Mouse (Mus musculus) spleen, postnatal 14 days (tissue): Measurements from ENCODE around the gene Asb17.
A peak's percentile ranks its signal among the peaks of the same experiment; 100 is the strongest.
"Not testable (repeated sequence)": the region's sequence is repeated elsewhere in the genome, so short reads cannot be mapped to it uniquely, and the experiment has no call there.

ENCODE experiments used
- DNase-seq, 2 experiments: peaks; one replicate each; pipeline ENCODE4 v3.0.0; 2021 to 2022; ENCODE audit warnings: low spot score in 2 of 2

The Asb17 gene

GRCm38 (mm10) chr3:153844030-153844429 lies at the start of gene Asb17:
TSS of gene Asb17 (plus strand) at chr3:153844209.
- DNase-seq, result no peak

- no peak for DNase-seq
These were observed 46.4 kb upstream of the Asb17 start for GRCm38 (mm10) chr3:153797574-153797973.

DNA sequence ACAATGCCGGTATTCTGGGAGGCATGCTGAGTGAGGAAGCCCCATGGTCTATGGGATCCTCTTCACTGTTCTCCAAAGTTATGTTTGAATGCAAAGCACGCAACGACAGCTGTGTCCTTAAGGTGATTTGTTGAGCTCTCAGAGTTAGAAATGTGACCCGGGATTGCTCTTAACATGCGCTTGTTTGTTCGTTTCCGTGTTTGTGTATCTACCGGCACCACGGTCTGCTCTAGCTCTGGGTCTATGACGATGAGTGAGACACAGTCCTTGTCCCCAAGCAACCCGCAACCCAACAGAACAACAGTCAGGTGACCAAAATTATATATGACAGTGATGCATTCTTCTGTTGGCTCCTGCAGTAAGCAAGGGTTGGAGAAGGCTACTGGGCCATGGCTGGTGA lies 44.4 kb upstream of the Asb17 start:
- no peak for DNase-seq

DNA sequence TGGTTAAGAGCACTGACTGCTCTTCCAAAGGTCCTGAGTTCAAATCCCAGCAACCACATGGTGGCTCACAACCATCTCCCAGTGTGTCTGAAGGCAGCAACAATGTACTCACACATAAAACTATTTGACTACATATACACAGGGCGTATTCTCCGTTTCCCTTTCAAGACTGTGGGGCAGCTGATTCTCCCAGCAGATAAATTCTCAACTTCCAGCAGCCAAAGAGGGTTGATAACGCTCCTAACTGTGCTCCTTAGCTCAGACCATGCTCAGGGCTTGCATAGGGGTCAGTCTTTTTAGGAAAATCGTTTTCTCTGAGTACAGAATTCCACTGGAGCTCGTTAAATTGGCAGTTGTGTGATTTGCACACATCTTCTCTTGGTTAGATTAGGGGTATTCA lies 43.3 kb upstream of the Asb17 start:
- no peak for DNase-seq

DNA sequence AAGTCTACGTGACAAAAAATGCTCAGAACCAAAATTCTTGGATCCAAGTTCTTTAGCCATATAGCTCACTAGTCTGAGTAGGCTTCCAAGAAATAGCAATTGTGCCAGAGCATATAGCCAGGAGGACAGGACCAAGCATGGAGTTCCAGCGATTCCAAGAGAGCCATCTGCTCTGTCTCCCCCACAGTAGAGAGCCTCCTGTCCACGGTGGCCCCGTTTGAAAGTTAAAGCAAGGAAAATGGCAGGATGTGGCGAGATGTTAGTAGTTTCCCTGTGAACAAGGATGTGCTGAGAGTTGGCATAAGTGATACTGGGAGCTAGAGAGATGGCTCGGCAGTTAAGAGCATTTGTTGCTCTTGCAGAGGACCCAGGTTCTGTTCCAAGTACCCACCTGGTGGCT lies 42.5 kb upstream of the Asb17 start:
- DNase-seq, result no peak

DNA sequence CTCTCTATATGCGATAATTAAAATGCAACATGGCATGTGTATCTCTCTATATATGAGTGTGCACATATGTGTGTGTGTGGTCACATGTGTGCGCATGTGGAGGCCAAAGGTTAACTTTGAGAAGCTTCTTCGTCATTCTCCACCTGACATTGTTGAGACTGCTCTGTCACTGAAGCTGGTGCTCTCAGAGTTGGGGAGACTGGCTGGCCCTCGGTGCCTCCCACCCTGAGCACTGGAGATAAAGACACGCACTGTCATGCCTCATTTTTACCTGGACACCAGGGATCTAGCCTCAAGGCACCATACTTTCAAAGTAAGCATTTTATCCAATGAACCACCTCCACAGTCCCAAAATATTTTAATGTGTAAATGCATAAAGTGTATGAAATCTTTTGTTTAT lies 41.4 kb upstream of the Asb17 start:
- DNase-seq, result no peak

DNA sequence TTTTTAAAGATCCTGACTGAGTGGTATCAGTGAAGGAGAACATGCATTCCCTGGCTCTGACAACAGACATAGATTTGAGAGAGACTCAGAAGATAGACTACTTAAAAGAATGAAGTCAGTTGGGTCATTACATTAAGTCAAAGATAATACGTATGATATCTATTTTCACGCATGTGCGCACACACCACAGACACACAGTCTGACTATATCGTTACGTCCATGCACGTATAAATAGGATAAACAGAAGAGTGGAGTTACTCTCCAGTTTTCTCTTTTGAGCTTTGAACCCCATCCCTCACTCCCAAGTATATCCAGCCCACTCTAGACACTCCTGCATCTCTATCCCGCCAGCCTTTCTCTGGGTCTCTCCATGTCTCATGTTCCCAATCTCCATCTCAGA lies 40.0 kb upstream of the Asb17 start:
- DNase-seq, result no peak

DNA sequence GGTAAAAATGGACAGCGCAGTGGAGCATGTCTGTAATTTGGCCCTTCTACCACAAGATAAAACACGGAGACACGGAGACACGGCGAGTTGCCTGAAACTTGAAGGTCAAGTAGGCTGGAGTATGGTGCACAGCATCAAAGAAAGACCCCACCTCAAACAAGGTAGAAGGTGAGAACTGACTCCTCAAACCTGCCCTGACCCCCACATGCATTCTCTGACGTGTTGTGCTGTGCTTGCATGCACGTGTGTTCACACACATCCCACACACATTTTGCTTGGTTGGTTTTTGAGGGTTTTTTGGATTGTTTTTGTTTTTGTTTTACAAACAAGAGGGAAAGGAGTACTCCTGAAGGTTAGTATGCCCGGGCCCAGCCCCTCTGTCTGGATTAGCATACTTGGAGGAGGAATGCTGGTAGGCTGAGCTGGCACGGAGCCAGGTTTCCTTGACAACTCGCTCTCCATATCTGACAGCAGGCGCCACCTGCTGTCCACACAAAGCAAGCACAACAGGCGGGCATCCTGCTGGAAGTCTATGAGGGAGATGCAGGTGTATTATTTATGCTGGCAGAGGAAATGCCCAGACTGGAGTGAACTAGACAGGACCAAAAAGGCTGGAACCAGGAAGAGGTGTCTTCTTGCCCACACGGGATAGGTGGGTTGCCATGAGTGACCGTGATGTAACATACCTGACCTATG lies 37.8 kb upstream of the Asb17 start:
- DNase-seq, result peak; percentile 65 to 76

DNA sequence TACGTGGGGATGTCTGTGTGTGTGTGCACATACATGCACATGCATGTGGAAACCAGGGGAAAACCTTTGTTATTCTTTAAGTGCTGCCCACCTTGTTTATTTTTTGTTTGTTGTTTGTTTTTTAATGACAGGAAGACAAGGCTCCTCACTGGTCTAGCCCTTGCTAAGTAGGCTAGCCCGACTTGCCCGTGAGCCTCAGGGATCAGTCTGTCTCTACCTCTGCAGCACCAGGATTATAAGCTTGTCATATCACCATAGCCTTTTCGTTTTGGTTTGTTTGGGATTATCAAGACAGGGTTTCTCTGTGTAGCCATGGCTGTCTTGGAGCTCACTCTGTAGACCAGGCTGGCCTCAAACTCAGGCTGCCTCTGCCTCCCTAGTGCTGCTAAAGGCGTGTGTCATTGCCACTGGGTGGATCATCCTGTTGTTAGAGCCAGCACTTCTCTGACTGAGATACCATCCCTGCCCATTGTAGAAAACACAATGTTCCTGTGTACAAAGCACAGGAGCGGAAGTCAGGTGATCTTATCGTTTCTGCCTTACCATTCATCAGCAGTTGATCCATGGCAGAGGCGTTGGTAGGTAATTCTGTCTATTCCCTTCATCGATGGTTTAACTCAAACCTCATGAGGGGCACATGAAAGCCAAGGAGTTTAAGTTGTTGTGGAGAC lies 37.1 kb upstream of the Asb17 start:
- DNase-seq, result no peak

DNA sequence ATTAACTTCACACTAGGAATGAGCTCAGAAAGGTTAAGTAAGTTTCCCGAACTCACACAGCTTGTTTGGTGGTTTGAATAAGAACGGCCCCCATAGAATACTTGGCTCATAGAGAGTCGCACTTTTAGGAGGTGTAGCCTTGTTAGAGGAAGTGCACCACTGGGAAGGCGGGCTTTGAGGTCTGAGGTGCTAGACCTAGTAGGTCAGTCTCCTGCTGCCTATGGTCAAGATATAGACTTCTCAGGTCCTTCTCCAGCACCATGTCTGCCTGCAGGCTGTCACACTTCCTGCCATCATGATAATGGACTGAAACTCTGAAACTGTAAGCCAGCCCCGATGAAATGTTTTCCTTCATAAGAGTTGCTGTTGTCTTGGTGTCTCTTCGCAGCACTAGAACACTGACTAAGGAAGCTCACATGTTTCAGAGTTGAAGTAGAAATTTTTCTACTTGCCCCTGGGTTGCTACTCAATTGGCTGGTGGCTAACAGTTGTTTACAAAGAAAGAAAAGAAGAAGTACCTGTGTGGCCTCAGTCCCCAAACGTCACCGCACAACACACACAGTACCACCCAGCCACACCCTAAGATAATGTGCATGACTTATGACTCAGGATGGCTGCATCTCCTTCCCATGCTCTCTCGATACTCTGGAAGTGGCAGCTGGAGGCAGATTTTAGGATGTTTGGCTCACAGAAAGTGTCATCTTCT lies 36.4 kb upstream of the Asb17 start:
- no peak for DNase-seq

DNA sequence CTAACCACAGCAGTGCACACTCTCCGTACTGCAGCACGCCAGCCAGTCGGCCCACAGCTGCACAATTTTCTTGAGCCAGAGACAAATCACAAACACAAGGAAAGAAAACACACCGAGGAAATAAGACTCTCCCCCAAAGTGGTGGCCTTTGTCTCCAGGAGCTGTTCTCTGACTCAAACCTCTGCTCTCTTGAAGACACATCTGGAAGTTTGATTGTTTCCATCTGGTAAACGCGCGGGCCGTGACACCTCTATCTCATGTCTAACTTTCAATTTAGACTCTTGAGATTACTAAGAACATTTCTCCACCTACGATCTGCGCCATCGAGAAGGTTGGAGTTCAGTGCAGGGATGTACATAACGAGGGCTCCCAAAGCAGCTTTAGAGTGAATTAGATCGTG lies 35.6 kb upstream of the Asb17 start:
- no peak for DNase-seq

DNA sequence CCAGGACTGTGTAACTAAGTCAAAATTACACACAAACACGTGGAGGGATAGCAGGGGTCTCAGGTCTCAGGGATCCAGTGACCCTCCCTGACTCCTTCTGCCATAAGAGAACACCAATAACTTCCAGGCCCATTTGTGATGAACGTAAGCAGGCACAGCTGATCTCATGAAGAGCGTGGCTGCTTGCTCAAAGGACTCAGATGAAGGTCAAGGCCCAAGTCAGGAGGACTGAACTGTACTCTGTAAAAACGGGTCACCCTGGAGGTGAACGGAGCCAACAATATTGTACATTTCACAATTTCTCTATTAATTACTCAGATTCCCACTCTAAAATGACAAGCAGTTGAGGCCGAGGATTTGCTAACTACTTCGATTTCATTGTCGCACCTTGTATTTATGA lies 30.0 kb upstream of the Asb17 start:
- DNase-seq, result no peak

- DNase-seq, result no peak
These were observed 26.6 kb upstream of the Asb17 start for GRCm38 (mm10) chr3:153817376-153817890.

DNA sequence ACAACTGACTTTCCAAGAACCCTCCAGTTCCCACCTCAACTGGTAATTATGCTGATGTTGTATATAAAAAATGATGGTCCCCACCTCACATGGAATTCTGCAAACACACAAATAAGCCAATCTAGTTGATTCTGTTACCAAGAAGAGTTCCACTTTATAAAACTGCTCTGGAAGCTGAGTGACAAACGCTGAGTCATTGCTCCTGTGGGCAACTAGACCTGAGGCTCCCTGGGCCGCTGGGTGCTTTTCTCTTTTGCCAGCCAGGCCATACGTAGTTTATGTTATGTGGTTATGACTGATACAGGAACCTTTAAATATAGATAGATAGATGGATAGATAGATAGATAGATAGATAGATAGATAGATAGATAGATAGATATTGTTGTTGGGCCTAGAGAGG lies 25.3 kb upstream of the Asb17 start:
- no peak for DNase-seq

DNA sequence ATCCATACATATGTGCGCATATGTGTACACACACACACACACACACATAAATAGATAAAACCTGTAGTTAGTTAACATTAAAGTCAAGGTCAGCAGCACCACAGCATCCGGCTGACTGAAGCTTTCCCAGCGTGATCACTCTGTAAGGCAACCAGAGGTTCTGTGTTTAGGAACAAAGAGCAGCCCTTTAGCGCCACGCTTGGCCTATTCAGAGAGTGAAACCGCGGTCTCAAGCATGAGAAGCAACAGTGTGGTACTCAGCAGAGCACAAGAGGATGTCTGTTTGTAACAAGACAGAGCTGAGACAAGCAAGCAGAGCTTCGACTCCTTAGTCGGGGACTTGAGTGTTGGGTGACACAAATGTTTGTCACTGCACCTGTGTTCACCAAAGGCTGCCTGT lies 24.6 kb upstream of the Asb17 start:
- DNase-seq, result no peak

GRCm38 (mm10) chr3:153823671-153824515 lies 20.1 kb upstream of the Asb17 start:
- no peak for DNase-seq

DNA sequence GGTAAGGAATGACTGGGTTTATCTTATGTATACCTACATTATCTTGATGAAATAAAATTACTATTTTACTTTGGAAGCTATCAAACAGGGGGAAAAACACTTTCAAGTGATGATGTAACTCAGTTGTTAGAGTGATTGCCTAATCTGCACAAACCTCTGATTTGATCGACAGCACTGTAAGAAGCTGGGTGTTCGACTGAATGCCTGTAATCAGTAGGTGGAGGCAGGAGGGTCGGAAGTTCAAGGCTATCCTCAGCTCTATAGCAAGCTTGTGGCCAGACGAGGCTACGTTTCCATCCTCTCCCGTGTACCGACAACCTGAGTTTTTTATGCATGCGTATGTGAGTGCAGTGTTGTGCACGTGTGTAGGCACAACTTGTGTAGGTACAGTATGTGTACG lies 18.8 kb upstream of the Asb17 start:
- DNase-seq, result no peak

GRCm38 (mm10) chr3:153826616-153827015 lies 17.4 kb upstream of the Asb17 start:
- DNase-seq, result no peak

GRCm38 (mm10) chr3:153829788-153830187 lies 14.2 kb upstream of the Asb17 start:
- DNase-seq, result not testable (repeated sequence)

- DNase-seq, result peak in 1 of 2 experiments; percentile 35
These were observed 12.8 kb upstream of the Asb17 start for GRCm38 (mm10) chr3:153831014-153831872.
